ENCODE assay signal across 15 mouse cellular contexts in the genomic region with DNA sequence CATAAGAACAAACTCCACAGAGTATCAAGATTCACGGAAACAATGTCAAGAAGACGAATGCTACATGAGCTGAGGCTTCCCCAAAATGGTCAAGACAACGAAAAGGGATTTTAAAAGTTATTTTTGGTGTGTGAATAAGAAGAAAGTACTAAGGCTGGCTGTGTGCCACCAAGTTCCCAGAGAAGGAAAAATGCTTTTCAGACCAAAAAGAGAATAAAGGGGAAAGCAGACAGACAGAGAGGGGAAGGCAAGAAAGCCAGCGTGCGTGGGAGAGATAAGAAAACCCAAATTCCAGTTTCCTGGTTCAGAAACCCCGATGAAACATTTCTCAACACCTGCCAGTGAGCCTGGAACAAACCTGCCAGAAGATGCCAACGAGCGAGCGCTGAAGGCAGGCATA. TPM values are rescaled to one million over a fixed set of nuclear protein-coding genes. Genes with fewer than 3 reads are reported as not detected.
A peak's percentile ranks its signal among the peaks of the same experiment; 100 is the strongest.
DNase-seq lines count a peak whose midpoint lies in the region; ATAC-seq and TF ChIP-seq lines count a peak whose summit lies in the region.
"Had no signal": no experiment of that assay in that cellular context is flagged by ENCODE, and none has a peak within 500 bp of the region (broad histone marks: within the 10 kb centered on the region; RNA-seq: fewer than 3 reads in every experiment).

No protein-coding gene starts in this region.

- H3K9ac ChIP-seq in kidney, postnatal 0 days (ENCODE audit: low read depth, low read length) = no peak overlapping the region
- H3K9ac ChIP-seq in kidney, embryonic 16.5 days (replicated peaks; ENCODE audit: low read length) = no peak overlapping the region
- no peak overlapping the region for H3K9ac ChIP-seq in stomach, embryonic 14.5 days (replicated peaks; ENCODE audit: low read depth, low read length)
- no peak overlapping the region for H3K9ac ChIP-seq in forebrain, postnatal 0 days
- H3K9ac ChIP-seq: forebrain, embryonic 15.5 days; neural tube, embryonic 13.5 days had no signal

- H3K4me1 ChIP-seq in kidney, postnatal 0 days (replicated peaks; ENCODE audit: insufficient read depth, low read length) = peaks cover 11% of the 10 kb centered on the region; the same call in 1 of the 2 replicates
- H3K4me1 ChIP-seq in kidney, embryonic 16.5 days (ENCODE audit: insufficient read depth, low read length) = peaks cover 28% of the 10 kb centered on the region
- peaks cover 30% of the 10 kb centered on the region for H3K4me1 ChIP-seq in brown adipose tissue, adult 24 weeks (ENCODE audit: control insufficient read depth, insufficient read depth, insufficient read length, low read length)
- H3K4me1 ChIP-seq in stomach, embryonic 14.5 days (ENCODE audit: control insufficient read depth, insufficient read depth, low read length) = peaks cover 34% of the 10 kb centered on the region
- H3K4me1 ChIP-seq in forebrain, postnatal 0 days (ENCODE audit: insufficient read depth) = peaks cover 8% of the 10 kb centered on the region

- no peak overlapping the region for H3K4me2 ChIP-seq in kidney, postnatal 0 days (ENCODE audit: low read length)
- H3K4me2 ChIP-seq in kidney, embryonic 16.5 days (replicated peaks; ENCODE audit: low read depth, low read length) = no peak overlapping the region
- no peak overlapping the region for H3K4me2 ChIP-seq in stomach, embryonic 14.5 days (replicated peaks; ENCODE audit: low read depth, low read length)
- no peak overlapping the region for H3K4me2 ChIP-seq in forebrain, postnatal 0 days (ENCODE audit: low read depth)
- H3K4me2 ChIP-seq: forebrain, embryonic 15.5 days; neural tube, embryonic 13.5 days had no signal

- no peak overlapping the region for H3K4me3 ChIP-seq in kidney, postnatal 0 days (replicated peaks; ENCODE audit: low read depth, low read length)
- H3K4me3 ChIP-seq in kidney, embryonic 16.5 days (ENCODE audit: low read length) = no peak overlapping the region
- H3K4me3 ChIP-seq in brown adipose tissue, adult 24 weeks (ENCODE audit: insufficient read depth, low read depth, low read length) = no peak overlapping the region
- no peak overlapping the region for H3K4me3 ChIP-seq in stomach, embryonic 14.5 days (ENCODE audit: low read depth, low read length)
- no peak overlapping the region for H3K4me3 ChIP-seq in forebrain, postnatal 0 days (ENCODE audit: low read depth, low read length)
- H3K4me3 ChIP-seq: forebrain, embryonic 15.5 days; hindbrain, embryonic 10.5 days; neural tube, embryonic 13.5 days had no signal

- TF ChIP-seq CTCF in kidney, postnatal 0 days (IDR thresholded peaks at IDR 0.05; ENCODE audit: low read depth) = no peak
- no peak for TF ChIP-seq CTCF in forebrain, postnatal 0 days (IDR thresholded peaks at IDR 0.05; ENCODE audit: low read depth)

- peaks cover 18% of the 10 kb centered on the region for H3K36me3 ChIP-seq in kidney, postnatal 0 days (ENCODE audit: insufficient read depth, low read length)
- peaks cover 21% of the 10 kb centered on the region for H3K36me3 ChIP-seq in kidney, embryonic 16.5 days (ENCODE audit: insufficient read depth, low read length)
- H3K36me3 ChIP-seq in stomach, embryonic 14.5 days (ENCODE audit: control insufficient read depth, insufficient read depth, low read length) = peaks cover 12% of the 10 kb centered on the region
- H3K36me3 ChIP-seq in forebrain, postnatal 0 days (ENCODE audit: insufficient read depth) = peaks cover 13% of the 10 kb centered on the region

- H3K9me3 ChIP-seq in kidney, postnatal 0 days (replicated peaks; ENCODE audit: low read length) = no peaks in the 10 kb centered on the region
- no peaks in the 10 kb centered on the region for H3K9me3 ChIP-seq in kidney, embryonic 16.5 days (ENCODE audit: low read length)
- no peaks in the 10 kb centered on the region for H3K9me3 ChIP-seq in stomach, embryonic 14.5 days (ENCODE audit: control insufficient read depth, low read depth, low read length)
- H3K9me3 ChIP-seq in forebrain, postnatal 0 days (ENCODE audit: low read length) = no peaks in the 10 kb centered on the region
- H3K9me3 ChIP-seq: forebrain, embryonic 15.5 days; hindbrain, embryonic 10.5 days; neural tube, embryonic 13.5 days had no signal

- 66% methylated on average over 9 of the region's 9 CpGs for WGBS in kidney, postnatal 0 days
- 72% methylated on average over 9 of the region's 9 CpGs for WGBS in kidney, embryonic 16.5 days
- WGBS in stomach, embryonic 14.5 days = 65% methylated on average over 9 of the region's 9 CpGs
- 61% methylated on average over 9 of the region's 9 CpGs for WGBS in forebrain, postnatal 0 days

- no peak for ATAC-seq in kidney, postnatal 0 days (replicated peaks; ENCODE audit: low FRiP score, low read depth)
- ATAC-seq in kidney, embryonic 16.5 days (ENCODE audit: low FRiP score, low TSS enrichment) = no peak
- no peak for ATAC-seq in stomach, embryonic 14.5 days (ENCODE audit: insufficient number of reproducible peaks, insufficient read depth, low FRiP score, low read depth)
- ATAC-seq in forebrain, postnatal 0 days = no peak
- ATAC-seq: forebrain, embryonic 15.5 days; midbrain, embryonic 16.5 days had no signal

- peak overlapping the region; percentile 32 for H3K27ac ChIP-seq in kidney, postnatal 0 days
- H3K27ac ChIP-seq in kidney, embryonic 16.5 days (ENCODE audit: low read length) = no peak overlapping the region
- H3K27ac ChIP-seq in brown adipose tissue, adult 24 weeks (replicated peaks; ENCODE audit: low read depth, low read length) = peak overlapping the region; percentile 35
- H3K27ac ChIP-seq in stomach, embryonic 14.5 days (ENCODE audit: low read length) = peak overlapping the region; percentile 76; the same call in 1 of the 2 replicates
- no peak overlapping the region for H3K27ac ChIP-seq in forebrain, postnatal 0 days (ENCODE audit: low read depth, low read length)
- H3K27ac ChIP-seq: forebrain, embryonic 15.5 days; hindbrain, embryonic 10.5 days; neural tube, embryonic 13.5 days had no signal

- DNase-seq in kidney, postnatal 0 days (ENCODE audit: low spot score) = no peak
- peak; percentile 43 for DNase-seq in lung, postnatal 14 days
- no peak for DNase-seq in lung, adult 18-20 months
- no peak for DNase-seq in forebrain, postnatal 0 days
- DNase-seq: adrenal gland, postnatal 10 days; kidney, adult 18-20 months; layer of hippocampus, adult 9-11 months; lung, postnatal 4 days had no signal

- H3K27me3 ChIP-seq in kidney, postnatal 0 days (ENCODE audit: insufficient read depth, low read length) = no peaks in the 10 kb centered on the region
- no peaks in the 10 kb centered on the region for H3K27me3 ChIP-seq in kidney, embryonic 16.5 days (ENCODE audit: insufficient read depth, low read length)
- no peaks in the 10 kb centered on the region for H3K27me3 ChIP-seq in stomach, embryonic 14.5 days (ENCODE audit: control insufficient read depth, insufficient read depth, low read length)
- H3K27me3 ChIP-seq in forebrain, postnatal 0 days (ENCODE audit: insufficient read depth, low read length) = no peaks in the 10 kb centered on the region
- H3K27me3 ChIP-seq: forebrain, embryonic 15.5 days; neural tube, embryonic 13.5 days had no signal

RNA-seq across cellular contexts. Expression of gene Tet3, which starts 50.4 kb away (rescaled TPM):
- 32.3 and 33.0 TPM in 2 replicates for polyA plus RNA-seq in kidney, postnatal 0 days (2015; fragmentation: Nextera tagmentation; extraction: Ambion mirVana)
- 48.9 and 65.3 TPM in 2 replicates for polyA plus RNA-seq in kidney, embryonic 16.5 days (2015; fragmentation: Nextera tagmentation; extraction: Ambion mirVana)
- polyA plus RNA-seq in brown adipose tissue, adult 24 weeks (2012; ENCODE audit: insufficient read depth, insufficient read length, missing spikeins) = 5.0 and 7.0 TPM in 2 replicates
- polyA plus RNA-seq in stomach, embryonic 14.5 days (2014; fragmentation: Nextera tagmentation; extraction: Ambion mirVana) = 43.7 and 49.2 TPM in 2 replicates
- 23.2 and 27.7 TPM in 2 replicates for total RNA-seq in forebrain, postnatal 0 days (2014; rRNA removed)
- 38.0 and 49.4 TPM in 2 replicates for polyA plus RNA-seq in forebrain, postnatal 0 days (2015; fragmentation: Nextera tagmentation; extraction: Ambion mirVana)

RNA-seq across cellular contexts. Expression of gene Bola3, which starts 59.6 kb away (rescaled TPM):
- 231 and 242 TPM in 2 replicates for polyA plus RNA-seq in kidney, postnatal 0 days (2015; fragmentation: Nextera tagmentation; extraction: Ambion mirVana)
- polyA plus RNA-seq in kidney, embryonic 16.5 days (2015; fragmentation: Nextera tagmentation; extraction: Ambion mirVana) = 136 and 142 TPM in 2 replicates
- polyA plus RNA-seq in brown adipose tissue, adult 24 weeks (2012; ENCODE audit: insufficient read depth, insufficient read length, missing spikeins) = 671 and 946 TPM in 2 replicates
- 118 and 123 TPM in 2 replicates for polyA plus RNA-seq in stomach, embryonic 14.5 days (2014; fragmentation: Nextera tagmentation; extraction: Ambion mirVana)
- 6.6 and 7.7 TPM in 2 replicates for total RNA-seq in forebrain, postnatal 0 days (2014; rRNA removed)
- polyA plus RNA-seq in forebrain, postnatal 0 days (2015; fragmentation: Nextera tagmentation; extraction: Ambion mirVana) = 50.2 and 55.7 TPM in 2 replicates

Comparison
In these comparisons a context has a peak if more than half of its experiments do, and no peak if none do; other contexts are left out.
1. H3K27ac ChIP-seq: peak in kidney, postnatal 0 days (single experiment), brown adipose tissue, adult 24 weeks (single experiment) and stomach, embryonic 14.5 days (single experiment); none in kidney, embryonic 16.5 days (single experiment) and forebrain, postnatal 0 days (single experiment).